Mouse (Mus musculus) lung, postnatal 0 days (tissue): ENCODE data around the gene Dclre1b. TPM values are rescaled to one million over a fixed set of nuclear protein-coding genes. Genes with fewer than 3 reads are reported as not detected.
"Not testable (repeated sequence)": the region's sequence is repeated elsewhere in the genome, so short reads cannot be mapped to it uniquely, and the experiment has no call there.

Source experiments
- ATAC-seq: fragments of 200-750 bp; cut with Nextera tagmentation; 2 replicates; pipeline ENCODE4 v1.8.0; 2017; ENCODE audit warnings: moderate library complexity
- DNase-seq: peaks from one replicate; pipeline ENCODE4 v3.0.0-alpha.2; 2016; ENCODE audit warnings: low spot score
- H3K27ac ChIP-seq: fragments of 300-500 bp; sonication (generic); 2 replicates; pipeline ENCODE4 v1.5.1; 2014; ENCODE audit warnings: antibody characterized with exemption, mild to moderate bottlenecking, low read length, mixed read lengths
- H3K27me3 ChIP-seq: fragments of 300-500 bp; sonication (generic); replicated peaks from 2 replicates; pipeline ENCODE4 v1.6.1; 2014; ENCODE audit warnings: low read length, mixed read lengths; ENCODE audit not compliant: insufficient read depth
- H3K36me3 ChIP-seq: fragments of 300-500 bp; sonication (generic); 2 replicates; pipeline ENCODE4 v1.6.1; 2014; ENCODE audit warnings: low read length, mixed read lengths; ENCODE audit not compliant: insufficient read depth
- H3K4me1 ChIP-seq: fragments of 300-500 bp; sonication (generic); 2 replicates; pipeline ENCODE4 v1.6.1; 2014; ENCODE audit warnings: antibody characterized with exemption, low read depth, low read length, mixed read lengths; ENCODE audit not compliant: insufficient read depth
- H3K4me2 ChIP-seq: fragments of 300-500 bp; sonication (generic); replicated peaks from 2 replicates; pipeline ENCODE4 v1.6.1; 2014; ENCODE audit warnings: low read depth, mild to moderate bottlenecking, low read length, moderate library complexity, mixed read lengths
- H3K4me3 ChIP-seq: fragments of 300-500 bp; sonication (generic); 2 replicates; pipeline ENCODE4 v1.5.1; 2014; ENCODE audit warnings: low read depth, low read length
- H3K9ac ChIP-seq: fragments of 300-500 bp; sonication (generic); replicated peaks from 2 replicates; pipeline ENCODE4 v1.6.1; 2014; ENCODE audit warnings: low read depth, mild to moderate bottlenecking
- H3K9me3 ChIP-seq: fragments of 300-500 bp; sonication (generic); 2 replicates; pipeline ENCODE4 v1.6.1; 2016; ENCODE audit warnings: low read length, mixed read lengths
- CTCF ChIP-seq: IDR thresholded peaks from 2 replicates; pipeline ENCODE4 v1.5.1; 2016; ENCODE audit warnings: antibody characterized with exemption, mild to moderate bottlenecking
- EP300 ChIP-seq: IDR thresholded peaks from 2 replicates; pipeline ENCODE4 v1.6.1; 2016; ENCODE audit warnings: antibody characterized with exemption, mild to moderate bottlenecking, control low read depth
- WGBS: fragments of 180-500 bp; shearing (Covaris S2); extraction: QIAGEN DNeasy Blood & Tissue Kit; methylation state at CpG from one replicate; pipeline ENCODE4 v1.1.7; 2014; 5-methylcytosine and 5-hydroxymethylcytosine counted together
- polyA plus RNA-seq: library from polyadenylated mRNA; unstranded; fragments of >200 nt; fragmentation: Nextera tagmentation; extraction: Ambion mirVana; gene quantifications from 2 replicates; pipeline ENCODE4 v1.2.1, GENCODE M21; 2015

Dclre1b gene
- polyA plus RNA-seq, 1 experiment from 2014 or later = 18.0 TPM

DNA sequence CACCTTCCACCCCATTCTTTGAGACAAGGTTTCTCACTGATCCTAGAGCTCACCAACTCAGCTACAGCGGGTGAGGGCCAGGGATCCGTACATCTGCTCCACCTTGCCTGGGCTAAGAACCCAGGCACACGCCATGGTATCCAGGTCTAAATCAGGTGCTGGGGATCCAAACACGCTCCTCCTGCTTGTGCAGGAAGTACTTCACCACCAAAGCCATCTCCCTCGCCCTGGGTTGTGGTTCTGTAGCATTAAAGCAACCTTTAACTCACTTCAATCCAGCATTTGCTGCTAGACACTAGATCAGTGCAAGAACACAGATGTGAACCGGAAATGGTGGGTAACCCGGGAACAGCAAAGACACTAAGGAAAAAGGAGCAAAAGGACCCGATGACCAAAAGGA, 42.6 kb upstream of the Dclre1b start:
- Histone ChIP-seq H3K4me1 (no peaks in the 10 kb centered on the region), H3K4me3 (no peak overlapping the region), H3K9me3 (no peaks in the 10 kb centered on the region), H3K9ac (no peak overlapping the region), H3K36me3 (no peaks in the 10 kb centered on the region), H3K4me2 (no peak overlapping the region), H3K27me3 (no peaks in the 10 kb centered on the region), H3K27ac (no peak overlapping the region)
- DNase-seq = no peak
- TF ChIP-seq CTCF = no peak
- no peak for TF ChIP-seq EP300
- ATAC-seq = no peak
- 74% methylated on average over 8 of the region's 8 CpGs for WGBS

GRCm38 (mm10) chr3:103851481-103851880, 42.2 kb upstream of the Dclre1b start:
- H3K4me2 ChIP-seq = no peak overlapping the region
- WGBS = 84% methylated on average over 6 of the region's 6 CpGs
- no peaks in the 10 kb centered on the region for H3K4me1 ChIP-seq
- ATAC-seq = no peak
- TF ChIP-seq EP300 = no peak
- TF ChIP-seq CTCF = no peak
- H3K36me3 ChIP-seq = no peaks in the 10 kb centered on the region
- H3K27ac ChIP-seq = no peak overlapping the region
- no peak overlapping the region for H3K4me3 ChIP-seq
- H3K9me3 ChIP-seq = no peaks in the 10 kb centered on the region
- no peak overlapping the region for H3K9ac ChIP-seq
- DNase-seq = no peak
- H3K27me3 ChIP-seq = no peaks in the 10 kb centered on the region

DNA sequence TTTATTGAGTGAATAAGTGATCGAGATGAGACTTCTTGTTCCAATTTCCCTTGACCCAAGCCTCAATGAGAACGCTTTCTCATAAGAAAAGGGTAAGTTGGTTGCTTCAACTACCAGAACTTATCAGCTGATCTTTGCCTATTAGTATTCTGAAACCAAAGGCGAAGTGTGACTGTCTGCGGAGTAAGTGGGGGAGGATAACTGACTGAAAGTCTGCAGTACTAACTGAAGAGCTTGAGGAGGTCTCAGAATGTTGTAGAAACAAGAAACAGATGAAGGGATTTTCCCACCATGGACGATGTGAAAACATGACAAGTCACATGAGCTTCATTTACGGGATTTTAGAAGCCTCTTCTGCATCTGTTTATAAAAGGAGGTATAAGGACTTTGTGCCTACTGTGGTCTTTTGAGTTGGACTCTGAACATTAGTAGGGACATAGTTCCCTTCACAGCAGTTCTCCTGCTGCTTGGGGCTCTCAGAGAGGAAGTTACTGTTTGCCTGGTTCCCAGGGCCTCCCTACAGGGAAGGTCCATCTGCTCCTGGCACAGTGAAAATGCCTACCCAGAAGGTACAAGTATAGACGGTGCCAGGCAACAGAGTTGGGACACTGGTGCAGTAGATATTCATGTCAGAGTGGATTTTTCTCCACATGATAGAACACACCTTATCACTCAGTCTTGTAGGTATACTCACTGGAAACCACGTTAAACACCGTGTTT, 41.6 kb upstream of the Dclre1b start:
- Histone ChIP-seq H3K27me3 (no peaks in the 10 kb centered on the region), H3K9me3 (no peaks in the 10 kb centered on the region), H3K4me1 (no peaks in the 10 kb centered on the region), H3K27ac (no peak overlapping the region), H3K9ac (no peak overlapping the region), H3K4me2 (no peak overlapping the region), H3K36me3 (no peaks in the 10 kb centered on the region), H3K4me3 (no peak overlapping the region)
- ATAC-seq (no peak), DNase-seq (no peak)
- WGBS = 65% methylated on average over 9 of the region's 9 CpGs
- no peak for TF ChIP-seq CTCF
- no peak for TF ChIP-seq EP300

- not testable (repeated sequence) for H3K9ac ChIP-seq, H3K36me3 ChIP-seq, H3K4me2 ChIP-seq, H3K27me3 ChIP-seq, H3K4me3 ChIP-seq, H3K9me3 ChIP-seq, H3K4me1 ChIP-seq, H3K27ac ChIP-seq, ATAC-seq, DNase-seq
- WGBS = 89% methylated on average over 7 of the region's 7 CpGs
Observed at GRCm38 (mm10) chr3:103840946-103841345, 31.7 kb upstream of the Dclre1b start.

DNA sequence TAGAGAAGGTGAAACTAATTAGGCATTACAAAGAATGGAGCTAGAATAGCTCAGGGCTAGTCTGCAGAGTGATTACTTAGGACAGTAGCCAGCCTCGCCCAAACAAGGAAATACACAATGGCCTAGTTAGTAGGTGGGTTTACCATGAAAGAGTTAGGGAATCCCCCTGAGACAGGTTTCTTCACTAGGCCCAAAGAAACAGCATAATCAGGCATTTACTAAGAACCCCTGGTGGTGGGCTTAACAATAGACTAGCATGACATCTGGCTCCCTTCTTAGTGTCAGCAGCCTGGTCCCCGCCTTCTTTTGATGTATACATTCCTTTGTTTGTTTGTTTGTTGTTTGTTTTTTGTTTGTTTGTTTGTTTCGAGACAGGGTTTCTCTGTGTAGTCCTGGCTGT, 31.0 kb upstream of the Dclre1b start:
- 78% methylated on average over 3 of the region's 3 CpGs for WGBS
- H3K27ac ChIP-seq, H3K9ac ChIP-seq, H3K4me1 ChIP-seq, H3K36me3 ChIP-seq, H3K9me3 ChIP-seq, H3K4me3 ChIP-seq, H3K4me2 ChIP-seq, DNase-seq, ATAC-seq, H3K27me3 ChIP-seq: not testable (repeated sequence)

DNA sequence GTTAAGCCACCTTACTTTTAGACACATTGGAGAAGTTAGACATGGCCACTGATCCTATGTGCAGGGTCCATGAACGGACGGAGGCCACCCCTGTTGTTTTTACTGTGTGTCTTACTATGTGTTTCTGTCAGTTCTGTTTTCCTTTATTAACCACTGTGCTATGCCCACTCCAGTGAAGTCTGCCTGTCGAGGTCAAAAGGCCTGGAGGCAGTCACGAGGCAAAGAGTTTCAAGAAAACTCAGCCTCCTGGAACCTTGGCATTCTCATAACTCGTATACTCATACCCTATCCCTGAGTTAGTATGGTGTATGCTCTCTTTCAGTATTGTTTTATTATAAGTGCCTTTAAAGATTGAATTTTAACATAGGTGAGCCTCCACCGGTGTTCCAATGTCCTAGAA, 30.5 kb upstream of the Dclre1b start:
- Histone ChIP-seq H3K36me3 (no peaks in the 10 kb centered on the region), H3K4me3 (no peak overlapping the region), H3K27me3 (no peaks in the 10 kb centered on the region), H3K9ac (no peak overlapping the region), H3K4me2 (no peak overlapping the region), H3K27ac (no peak overlapping the region), H3K4me1 (no peaks in the 10 kb centered on the region), H3K9me3 (no peaks in the 10 kb centered on the region)
- no peak for DNase-seq
- 82% methylated on average over 6 of the region's 6 CpGs for WGBS
- ATAC-seq = no peak
- no peak for TF ChIP-seq CTCF
- TF ChIP-seq EP300 = no peak

- WGBS = 95% methylated on average over 5 of the region's 5 CpGs
- Histone ChIP-seq H3K27me3 (no peaks in the 10 kb centered on the region), H3K9ac (no peak overlapping the region), H3K4me2 (no peak overlapping the region), H3K9me3 (no peaks in the 10 kb centered on the region), H3K27ac (no peak overlapping the region), H3K36me3 (no peaks in the 10 kb centered on the region), H3K4me3 (no peak overlapping the region), H3K4me1 (no peaks in the 10 kb centered on the region)
- TF ChIP-seq CTCF (no peak), EP300 (no peak)
- ATAC-seq (no peak), DNase-seq (no peak)
Observed at GRCm38 (mm10) chr3:103836453-103836852, 27.2 kb upstream of the Dclre1b start.
